Mouse (Mus musculus): ENCODE results near the gene Gsg1l2.
A peak's percentile ranks its signal among the peaks of the same experiment; 100 is the strongest.

Gsg1l2 gene

GRCm38 (mm10) chr11:67774379-67774778 is at the start of gene Gsg1l2:
TSS of gene Gsg1l2 (plus strand) at chr11:67774608.
- DNase-seq: peak; percentile 60 to 67

DNA sequence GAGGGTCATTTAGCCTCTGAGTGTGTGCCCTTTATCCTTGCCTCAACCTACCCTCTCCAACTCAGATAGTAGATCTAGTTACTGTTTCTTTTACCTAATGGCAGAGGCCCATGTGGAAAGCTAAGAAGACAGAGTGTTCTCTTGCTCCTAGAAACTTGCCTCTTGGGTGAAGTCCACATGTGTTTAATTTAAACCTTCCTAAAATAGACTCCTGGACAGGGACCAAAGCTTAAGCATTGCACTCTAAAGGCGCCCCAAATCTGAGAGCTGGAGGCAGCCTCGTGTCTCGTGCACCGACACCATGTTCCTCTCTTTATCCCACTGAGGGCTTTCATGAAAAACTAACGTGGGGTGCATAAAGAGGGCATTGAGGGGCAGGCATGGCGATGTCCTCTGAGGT is 47.3 kb upstream of the Gsg1l2 start:
- no peak for DNase-seq

DNA sequence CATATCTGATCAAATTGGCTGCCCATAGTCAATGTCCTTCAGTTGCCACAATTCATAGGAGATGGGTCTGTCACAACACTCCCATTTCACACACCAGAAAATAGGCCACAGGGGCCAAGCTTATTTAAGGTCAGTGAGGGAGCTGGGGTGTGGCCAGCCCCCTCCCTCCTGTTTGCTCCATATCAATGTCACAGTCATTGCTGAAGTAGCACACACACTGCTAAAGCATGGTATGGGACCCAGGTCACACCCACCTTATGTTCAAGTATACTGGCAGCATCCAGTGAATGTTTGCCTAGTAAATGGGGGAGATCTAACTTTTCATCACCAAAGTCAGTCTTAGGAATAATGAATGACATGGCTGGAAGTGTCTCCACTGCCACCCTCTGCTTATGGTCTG is 45.7 kb upstream of the Gsg1l2 start:
- no peak for DNase-seq

- DNase-seq: no peak
Observed at GRCm38 (mm10) chr11:67731056-67731455, 43.4 kb upstream of the Gsg1l2 start.

DNA sequence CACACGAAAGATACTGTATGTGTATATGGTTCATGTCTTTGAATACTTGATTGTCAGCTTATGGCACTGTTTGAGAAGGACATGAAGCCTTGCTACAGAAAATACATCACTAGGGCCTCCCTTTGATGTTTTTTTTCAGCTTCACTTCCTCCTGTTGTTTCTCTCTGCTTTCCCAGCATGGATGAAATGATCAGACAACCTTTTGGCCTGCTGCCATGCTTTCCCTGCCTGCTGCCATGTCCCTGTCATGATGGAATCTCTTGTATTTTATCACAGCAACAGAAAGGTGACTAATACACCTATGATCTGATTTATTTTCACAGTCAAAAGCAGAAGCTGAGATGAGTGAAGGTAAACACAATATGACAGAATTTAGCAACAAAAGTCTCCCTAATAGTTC is 40.7 kb upstream of the Gsg1l2 start:
- peak; percentile 26 to 51 for DNase-seq

GRCm38 (mm10) chr11:67734597-67734996 is 39.8 kb upstream of the Gsg1l2 start:
- no peak for DNase-seq

DNA sequence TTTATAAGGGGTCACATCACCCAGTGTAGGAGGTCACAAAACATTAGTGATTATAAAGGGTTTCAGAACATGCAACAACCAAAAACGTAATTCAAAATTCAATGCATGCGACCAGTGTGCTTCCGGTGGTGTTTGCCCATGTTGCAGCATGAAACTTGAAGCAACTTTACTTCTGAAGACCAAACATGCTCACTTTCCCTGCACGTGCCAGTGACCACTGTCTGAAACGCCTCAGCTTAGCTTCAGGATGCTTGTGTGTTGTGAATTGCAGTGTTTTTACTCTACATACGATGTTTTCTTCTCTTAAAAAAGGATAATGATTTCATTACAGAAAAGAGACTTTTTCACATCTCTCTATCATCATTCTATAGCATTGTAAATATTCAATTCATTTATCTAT is 36.1 kb upstream of the Gsg1l2 start:
- no peak for DNase-seq

DNA sequence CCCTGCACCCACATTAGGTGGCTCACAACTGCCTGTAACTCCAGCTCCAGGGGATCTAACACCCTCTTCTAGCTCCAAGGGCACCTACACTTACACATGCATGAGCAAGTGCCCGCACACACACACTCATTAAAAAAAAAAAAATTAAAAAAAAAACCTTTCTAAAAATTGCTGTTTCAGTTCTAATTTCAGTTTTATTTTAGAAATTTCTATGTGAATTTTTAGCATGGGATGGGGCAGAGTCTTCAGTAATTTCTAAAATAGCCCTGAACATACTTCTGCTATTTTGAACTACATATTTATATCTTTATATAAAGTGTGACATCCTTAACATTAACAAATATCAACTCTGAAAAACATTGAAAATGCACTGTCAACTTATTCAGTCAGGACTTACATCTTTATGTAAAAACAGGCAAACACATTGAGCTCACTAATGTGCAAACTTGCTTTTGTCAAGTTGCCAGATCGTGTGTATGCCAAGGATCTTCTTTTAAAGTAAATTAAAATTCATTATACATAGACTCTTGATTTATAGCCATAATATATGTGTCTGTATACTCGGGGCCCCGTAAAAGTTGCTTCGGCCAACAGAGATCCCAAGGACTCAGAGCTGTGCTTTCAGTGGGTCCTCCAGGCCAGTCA is 35.4 kb upstream of the Gsg1l2 start:
- DNase-seq: no peak

GRCm38 (mm10) chr11:67741569-67741968 is 32.8 kb upstream of the Gsg1l2 start:
- DNase-seq: no peak

- DNase-seq: no peak
Observed at GRCm38 (mm10) chr11:67756287-67756686, 18.1 kb upstream of the Gsg1l2 start.

- DNase-seq: peak; percentile 47 to 52
Observed at GRCm38 (mm10) chr11:67757373-67758167, 16.8 kb upstream of the Gsg1l2 start.

DNA sequence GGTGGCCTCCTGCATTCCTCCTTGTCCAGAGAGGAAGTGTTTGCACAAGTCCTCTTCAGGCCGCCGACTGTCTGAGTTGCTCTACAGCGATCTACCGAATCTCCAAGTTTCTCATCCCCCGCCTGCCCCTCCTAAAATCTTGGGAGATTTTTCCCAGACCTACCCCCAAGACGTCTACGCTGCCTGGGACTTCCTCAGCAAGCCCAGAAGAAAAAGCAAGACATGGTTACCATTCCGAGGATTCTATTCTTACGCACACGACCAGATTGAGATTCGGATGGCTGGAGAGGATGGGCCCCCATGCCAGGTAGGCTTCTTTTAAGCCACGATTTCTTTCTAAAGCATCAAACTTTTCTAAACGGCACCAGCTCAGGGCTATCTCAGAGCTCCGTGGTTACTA is 3.4 kb upstream of the Gsg1l2 start, which contains the start of gene Glp2r:
Glp2r (minus strand) TSS at position 101 of the 400 bp plus-strand sequence.
- DNase-seq: no peak

DNA sequence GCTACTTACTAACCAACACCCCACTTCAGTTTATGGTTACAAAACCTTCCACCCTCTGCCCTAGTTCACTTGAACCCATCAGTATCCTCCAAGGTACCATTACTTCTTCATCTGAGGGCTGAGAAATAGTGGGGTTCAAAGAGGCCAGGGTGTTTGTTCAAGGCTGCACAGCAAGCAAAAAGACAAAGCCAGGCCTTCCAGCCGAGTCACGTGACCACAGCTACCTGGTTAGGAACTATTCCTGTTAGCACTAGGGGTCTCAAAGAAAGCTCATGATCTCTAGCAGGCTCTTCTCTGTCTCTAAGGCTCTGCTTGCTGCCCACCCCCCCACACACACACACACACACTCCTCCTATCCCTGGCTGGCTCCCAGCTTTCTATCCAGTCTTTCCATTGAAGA is 2.7 kb upstream of the Gsg1l2 start:
- DNase-seq: no peak

- DNase-seq: peak; percentile 84 to 85
Observed at GRCm38 (mm10) chr11:67772577-67772976, 1.8 kb upstream of the Gsg1l2 start.

- DNase-seq: no peak
Observed at GRCm38 (mm10) chr11:67790182-67790581, 15.8 kb downstream of the Gsg1l2 start.

GRCm38 (mm10) chr11:67797931-67798330 is 23.5 kb downstream of the Gsg1l2 start, which contains the start of gene Dhrs7c:
TSS of gene Dhrs7c (plus strand) at chr11:67798187.
- DNase-seq: peak; percentile 57 to 84

DNA sequence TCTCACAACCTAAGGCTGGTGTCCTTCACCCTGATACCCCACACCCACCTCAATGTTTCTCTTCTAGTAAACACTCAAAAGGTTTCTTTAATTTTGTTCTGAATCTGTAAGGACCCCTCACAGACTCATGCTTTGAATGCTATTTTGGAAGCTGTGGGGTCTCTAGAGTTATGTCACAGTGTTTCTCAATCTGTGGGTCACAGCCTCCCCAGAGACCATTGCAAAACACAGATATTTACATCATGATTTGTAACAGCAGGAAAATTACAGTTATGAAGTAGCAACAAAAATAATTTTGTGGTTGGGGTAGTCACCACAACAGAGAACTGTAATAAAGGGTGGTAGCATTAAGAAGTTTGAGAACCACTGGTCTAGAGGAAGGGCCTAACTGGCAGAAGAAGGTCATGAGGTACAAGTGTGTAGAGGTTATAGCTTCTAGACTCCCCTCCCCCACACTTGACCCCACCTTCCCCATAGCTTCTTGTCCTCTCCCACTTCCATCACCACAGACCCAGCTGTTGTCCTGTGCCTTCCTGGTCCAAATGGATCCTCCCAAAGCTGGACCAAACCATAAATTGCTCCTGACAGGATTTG is 25.8 kb downstream of the Gsg1l2 start:
- no peak for DNase-seq

GRCm38 (mm10) chr11:67801169-67801568 is 26.8 kb downstream of the Gsg1l2 start:
- no peak for DNase-seq

DNA sequence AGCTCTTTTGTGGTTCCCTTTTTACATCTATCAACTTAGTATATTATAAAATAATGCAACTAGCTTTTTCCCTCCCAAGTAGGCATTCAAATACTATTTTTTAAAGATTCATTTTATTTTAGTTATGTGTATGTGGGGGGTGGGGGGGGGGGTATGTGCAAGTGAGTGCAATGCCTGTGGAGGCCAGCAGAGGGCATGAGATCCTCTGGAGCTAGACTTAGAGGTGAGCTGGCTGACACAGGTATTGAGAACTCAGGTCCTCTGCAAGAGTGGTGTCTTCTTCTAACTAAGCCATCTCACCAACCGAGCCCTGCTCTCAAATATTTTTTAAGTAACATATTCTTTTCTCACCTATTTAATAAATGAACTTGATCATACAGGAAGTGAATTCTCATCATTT is 31.1 kb downstream of the Gsg1l2 start:
- DNase-seq: peak in 1 of 2 experiments; percentile 26

- no peak for DNase-seq
Observed at GRCm38 (mm10) chr11:67806832-67807597, 32.6 kb downstream of the Gsg1l2 start.

GRCm38 (mm10) chr11:67808051-67808450 is 33.6 kb downstream of the Gsg1l2 start:
- DNase-seq: peak in 1 of 2 experiments; percentile 36

GRCm38 (mm10) chr11:67811535-67811934 is 37.1 kb downstream of the Gsg1l2 start:
- DNase-seq: peak; percentile 73 to 76

- DNase-seq: peak; percentile 72 to 79
Observed at GRCm38 (mm10) chr11:67819604-67820003, 45.2 kb downstream of the Gsg1l2 start.
